Mouse (Mus musculus): ENCODE data around the gene Hist2h3b. TPM values are rescaled to one million over a fixed set of nuclear protein-coding genes. Genes with fewer than 3 reads are reported as not detected.
A peak's percentile ranks its signal among the peaks of the same experiment; 100 is the strongest.

Hist2h3b gene
- polyA plus RNA-seq, 1 experiment = 1,135 TPM

GRCm38 (mm10) chr3:96261623-96262022 is 6.8 kb upstream of the Hist2h3b start:
- Histone ChIP-seq H3K27ac (ENCODE audit: control insufficient read depth, insufficient read depth, low read length) (no peak overlapping the region), H3K4me1 (replicated peaks; ENCODE audit: control insufficient read depth, insufficient read depth, low read length) (peaks cover 12% of the 10 kb centered on the region), H3K27me3 (ENCODE audit: control insufficient read depth, insufficient read depth, low read length) (no peaks in the 10 kb centered on the region), H3K36me3 (ENCODE audit: control insufficient read depth, insufficient read depth, low read length) (no peaks in the 10 kb centered on the region), H3K4me3 (ENCODE audit: control insufficient read depth, insufficient read depth, low read length) (no peak overlapping the region)
- no peak for TF ChIP-seq CTCF (IDR thresholded peaks at IDR 0.05; ENCODE audit: borderline replicate concordance, control insufficient read depth, extremely low read depth, insufficient read depth, low read length, poor library complexity)
- no peak for TF ChIP-seq POLR2A (IDR thresholded peaks at IDR 0.05; ENCODE audit: control insufficient read depth, extremely low read depth, insufficient read depth, low read length, poor library complexity)
- WGBS = 56% methylated on average over 3 of the region's 3 CpGs
- no peak for DNase-seq

- DNase-seq = peak; percentile 53
- no peak for TF ChIP-seq POLR2A (IDR thresholded peaks at IDR 0.05; ENCODE audit: control insufficient read depth, extremely low read depth, insufficient read depth, low read length, poor library complexity)
- no peak for TF ChIP-seq CTCF (IDR thresholded peaks at IDR 0.05; ENCODE audit: borderline replicate concordance, control insufficient read depth, extremely low read depth, insufficient read depth, low read length, poor library complexity)
- H3K4me3 ChIP-seq (ENCODE audit: control insufficient read depth, insufficient read depth, low read length) = peak overlapping the region; percentile 58
- peaks cover 12% of the 10 kb centered on the region for H3K4me1 ChIP-seq (replicated peaks; ENCODE audit: control insufficient read depth, insufficient read depth, low read length)
- peak overlapping the region; percentile 76 for H3K27ac ChIP-seq (ENCODE audit: control insufficient read depth, insufficient read depth, low read length)
- no peaks in the 10 kb centered on the region for H3K27me3 ChIP-seq (ENCODE audit: control insufficient read depth, insufficient read depth, low read length)
- H3K36me3 ChIP-seq (ENCODE audit: control insufficient read depth, insufficient read depth, low read length) = no peaks in the 10 kb centered on the region
- under 1% methylated on average over 19 of the region's 19 CpGs for WGBS
These were observed 6.1 kb upstream of the Hist2h3b start for GRCm38 (mm10) chr3:96262216-96262875.

GRCm38 (mm10) chr3:96262979-96263550 is 5.4 kb upstream of the Hist2h3b start, which contains the start of gene Hist2h4:
Gene Hist2h4 (minus strand): TSS chr3:96263311.
- H3K4me3 ChIP-seq (ENCODE audit: control insufficient read depth, insufficient read depth, low read length) = peak within 1 kb of the TSS; percentile 75
- H3K36me3 ChIP-seq (ENCODE audit: control insufficient read depth, insufficient read depth, low read length) = no peaks in the 10 kb centered on the region
- no peaks in the 10 kb centered on the region for H3K27me3 ChIP-seq (ENCODE audit: control insufficient read depth, insufficient read depth, low read length)
- H3K27ac ChIP-seq (ENCODE audit: control insufficient read depth, insufficient read depth, low read length) = peak within 1 kb of the TSS; percentile 94
- peaks cover 15% of the 10 kb centered on the region for H3K4me1 ChIP-seq (replicated peaks; ENCODE audit: control insufficient read depth, insufficient read depth, low read length)
- no peak for TF ChIP-seq CTCF (IDR thresholded peaks at IDR 0.05; ENCODE audit: borderline replicate concordance, control insufficient read depth, extremely low read depth, insufficient read depth, low read length, poor library complexity)
- peak; percentile 92 for TF ChIP-seq POLR2A (IDR thresholded peaks at IDR 0.05; ENCODE audit: control insufficient read depth, extremely low read depth, insufficient read depth, low read length, poor library complexity)
- WGBS = under 1% methylated on average over 40 of the region's 40 CpGs
- peak; percentile 92 for DNase-seq

- TF ChIP-seq CTCF (IDR thresholded peaks at IDR 0.05; ENCODE audit: borderline replicate concordance, control insufficient read depth, extremely low read depth, insufficient read depth, low read length, poor library complexity) = no peak
- TF ChIP-seq POLR2A (IDR thresholded peaks at IDR 0.05; ENCODE audit: control insufficient read depth, extremely low read depth, insufficient read depth, low read length, poor library complexity) = no peak
- H3K27ac ChIP-seq (ENCODE audit: control insufficient read depth, insufficient read depth, low read length) = peak overlapping the region; percentile 94
- 2% methylated on average over 27 of the region's 27 CpGs for WGBS
- no peaks in the 10 kb centered on the region for H3K36me3 ChIP-seq (ENCODE audit: control insufficient read depth, insufficient read depth, low read length)
- DNase-seq = peak; percentile 54
- peaks cover 15% of the 10 kb centered on the region for H3K4me1 ChIP-seq (replicated peaks; ENCODE audit: control insufficient read depth, insufficient read depth, low read length)
- H3K4me3 ChIP-seq (ENCODE audit: control insufficient read depth, insufficient read depth, low read length) = peak overlapping the region; percentile 75
- H3K27me3 ChIP-seq (ENCODE audit: control insufficient read depth, insufficient read depth, low read length) = no peaks in the 10 kb centered on the region
These were observed 4.7 kb upstream of the Hist2h3b start for GRCm38 (mm10) chr3:96263558-96264403.

- Histone ChIP-seq H3K36me3 (ENCODE audit: control insufficient read depth, insufficient read depth, low read length) (no peaks in the 10 kb centered on the region), H3K4me1 (replicated peaks; ENCODE audit: control insufficient read depth, insufficient read depth, low read length) (peaks cover 15% of the 10 kb centered on the region)
- WGBS = 62% methylated on average over 7 of the region's 7 CpGs
These were observed 4.0 kb upstream of the Hist2h3b start for GRCm38 (mm10) chr3:96264404-96264949.

GRCm38 (mm10) chr3:96266132-96266710 is 2.2 kb upstream of the Hist2h3b start:
- Histone ChIP-seq H3K27me3 (ENCODE audit: control insufficient read depth, insufficient read depth, low read length) (no peaks in the 10 kb centered on the region), H3K4me3 (ENCODE audit: control insufficient read depth, insufficient read depth, low read length) (no peak overlapping the region), H3K27ac (ENCODE audit: control insufficient read depth, insufficient read depth, low read length) (no peak overlapping the region), H3K4me1 (replicated peaks; ENCODE audit: control insufficient read depth, insufficient read depth, low read length) (peaks cover 18% of the 10 kb centered on the region), H3K36me3 (ENCODE audit: control insufficient read depth, insufficient read depth, low read length) (no peaks in the 10 kb centered on the region)
- 91% methylated on average over 8 of the region's 8 CpGs for WGBS
- no peak for TF ChIP-seq POLR2A (IDR thresholded peaks at IDR 0.05; ENCODE audit: control insufficient read depth, extremely low read depth, insufficient read depth, low read length, poor library complexity)
- TF ChIP-seq CTCF (IDR thresholded peaks at IDR 0.05; ENCODE audit: borderline replicate concordance, control insufficient read depth, extremely low read depth, insufficient read depth, low read length, poor library complexity) = no peak
- no peak for DNase-seq

More at GRCm38 (mm10) chr3:96264404-96264949, 4.0 kb upstream of the Hist2h3b start:
- TF ChIP-seq POLR2A (IDR thresholded peaks at IDR 0.05; ENCODE audit: control insufficient read depth, extremely low read depth, insufficient read depth, low read length, poor library complexity) = no peak
- TF ChIP-seq CTCF (IDR thresholded peaks at IDR 0.05; ENCODE audit: borderline replicate concordance, control insufficient read depth, extremely low read depth, insufficient read depth, low read length, poor library complexity) = no peak
- no peaks in the 10 kb centered on the region for H3K27me3 ChIP-seq (ENCODE audit: control insufficient read depth, insufficient read depth, low read length)
- H3K27ac ChIP-seq (ENCODE audit: control insufficient read depth, insufficient read depth, low read length) = peak overlapping the region; percentile 94
- H3K4me3 ChIP-seq (ENCODE audit: control insufficient read depth, insufficient read depth, low read length) = no peak overlapping the region
- no peak for DNase-seq

Data from thymus, adult 2 months (tissue).